Mouse (Mus musculus): Measurements from ENCODE around the gene Fut7. TPM values are rescaled to one million over a fixed set of nuclear protein-coding genes. Genes with fewer than 3 reads are reported as not detected.
A peak's percentile ranks its signal among the peaks of the same experiment; 100 is the strongest.
"Not testable (repeated sequence)": the region's sequence is repeated elsewhere in the genome, so short reads cannot be mapped to it uniquely, and the experiment has no call there.

Gene Fut7
- polyA plus RNA-seq, 1 experiment from 2014 or later, result not detected

GRCm38 (mm10) chr2:25413436-25413835 is 9.6 kb upstream of the Fut7 start:
- not testable (repeated sequence) for H3K36me3 ChIP-seq (ENCODE audit: control insufficient read depth, insufficient read depth, low read length); H3K9ac ChIP-seq (ENCODE audit: low read length); H3K4me1 ChIP-seq (ENCODE audit: control insufficient read depth, insufficient read depth, low read length); H3K27me3 ChIP-seq (ENCODE audit: control insufficient read depth, insufficient read depth, low read length); H3K27ac ChIP-seq (ENCODE audit: low read depth, low read length); H3K4me3 ChIP-seq (ENCODE audit: low read depth, low read length); ATAC-seq (ENCODE audit: low FRiP score); H3K4me2 ChIP-seq; H3K9me3 ChIP-seq (ENCODE audit: control insufficient read depth, low read length); DNase-seq (ENCODE audit: low spot score, missing footprints)

GRCm38 (mm10) chr2:25417426-25417825 is 5.6 kb upstream of the Fut7 start:
- H3K9me3 ChIP-seq (ENCODE audit: control insufficient read depth, low read length), result no peaks in the 10 kb centered on the region
- WGBS, result 24% methylated on average over 3 of the region's 3 CpGs

GRCm38 (mm10) chr2:25421896-25422295 is 1.2 kb upstream of the Fut7 start:
- no peak overlapping the region for H3K27ac ChIP-seq (ENCODE audit: low read depth, low read length)
- WGBS, result 13% methylated on average over 3 of the region's 3 CpGs
- DNase-seq (ENCODE audit: low spot score, missing footprints), result peak; percentile 89

More at GRCm38 (mm10) chr2:25417426-25417825, 5.6 kb upstream of the Fut7 start:
- DNase-seq (ENCODE audit: low spot score, missing footprints) (no peak), ATAC-seq (ENCODE audit: low FRiP score) (no peak)
- Histone ChIP-seq H3K27ac (ENCODE audit: low read depth, low read length) (no peak overlapping the region), H3K36me3 (ENCODE audit: control insufficient read depth, insufficient read depth, low read length) (no peaks in the 10 kb centered on the region), H3K27me3 (ENCODE audit: control insufficient read depth, insufficient read depth, low read length) (no peaks in the 10 kb centered on the region), H3K4me3 (ENCODE audit: low read depth, low read length) (no peak overlapping the region), H3K9ac (ENCODE audit: low read length) (no peak overlapping the region), H3K4me2 (no peak overlapping the region), H3K4me1 (ENCODE audit: control insufficient read depth, insufficient read depth, low read length) (no peaks in the 10 kb centered on the region)

GRCm38 (mm10) chr2:25423626-25424025 is 559 bp downstream of the Fut7 start:
- H3K9ac ChIP-seq (ENCODE audit: low read length), result no peak overlapping the region
- no peaks in the 10 kb centered on the region for H3K9me3 ChIP-seq (ENCODE audit: control insufficient read depth, low read length)
- H3K27me3 ChIP-seq (ENCODE audit: control insufficient read depth, insufficient read depth, low read length), result peaks cover 8% of the 10 kb centered on the region; the same call in 1 of the 2 replicates
- WGBS, result 67% methylated on average over 1 of the region's 1 CpGs
- no peak for DNase-seq (ENCODE audit: low spot score, missing footprints)
- no peak overlapping the region for H3K4me2 ChIP-seq
- H3K27ac ChIP-seq (ENCODE audit: low read depth, low read length), result no peak overlapping the region
- ATAC-seq (ENCODE audit: low FRiP score), result no peak
- H3K36me3 ChIP-seq (ENCODE audit: control insufficient read depth, insufficient read depth, low read length), result no peaks in the 10 kb centered on the region
- H3K4me1 ChIP-seq (ENCODE audit: control insufficient read depth, insufficient read depth, low read length), result no peaks in the 10 kb centered on the region
- no peak overlapping the region for H3K4me3 ChIP-seq (ENCODE audit: low read depth, low read length)

More at GRCm38 (mm10) chr2:25421896-25422295, 1.2 kb upstream of the Fut7 start:
- no peaks in the 10 kb centered on the region for H3K9me3 ChIP-seq (ENCODE audit: control insufficient read depth, low read length)
- no peaks in the 10 kb centered on the region for H3K36me3 ChIP-seq (ENCODE audit: control insufficient read depth, insufficient read depth, low read length)
- no peaks in the 10 kb centered on the region for H3K4me1 ChIP-seq (ENCODE audit: control insufficient read depth, insufficient read depth, low read length)
- H3K4me2 ChIP-seq, result no peak overlapping the region
- H3K27me3 ChIP-seq (ENCODE audit: control insufficient read depth, insufficient read depth, low read length), result peaks cover 8% of the 10 kb centered on the region; the same call in 1 of the 2 replicates
- no peak overlapping the region for H3K4me3 ChIP-seq (ENCODE audit: low read depth, low read length)
- no peak overlapping the region for H3K9ac ChIP-seq (ENCODE audit: low read length)
- peak; percentile 62 for ATAC-seq (ENCODE audit: low FRiP score)

- H3K4me1 ChIP-seq (ENCODE audit: control insufficient read depth, insufficient read depth, low read length), result peaks cover 5% of the 10 kb centered on the region
- no peak for DNase-seq (ENCODE audit: low spot score, missing footprints)
- no peak for ATAC-seq (ENCODE audit: low FRiP score)
- no peak overlapping the region for H3K4me3 ChIP-seq (ENCODE audit: low read depth, low read length)
- H3K36me3 ChIP-seq (ENCODE audit: control insufficient read depth, insufficient read depth, low read length), result no peaks in the 10 kb centered on the region
- H3K27ac ChIP-seq (ENCODE audit: low read depth, low read length), result no peak overlapping the region
- H3K27me3 ChIP-seq (ENCODE audit: control insufficient read depth, insufficient read depth, low read length), result peaks cover 13% of the 10 kb centered on the region
- no peaks in the 10 kb centered on the region for H3K9me3 ChIP-seq (ENCODE audit: control insufficient read depth, low read length)
- H3K4me2 ChIP-seq, result no peak overlapping the region
- WGBS, result 54% methylated on average over 27 of the region's 27 CpGs
- no peak overlapping the region for H3K9ac ChIP-seq (ENCODE audit: low read length)
Measured at GRCm38 (mm10) chr2:25425481-25425880, 2.4 kb downstream of the Fut7 start.

- ATAC-seq (ENCODE audit: low FRiP score), result 0 out of 2 replicates have a peak, but pooled peaks have one; percentile 12
- DNase-seq (ENCODE audit: low spot score, missing footprints), result peak; percentile 98
- Histone ChIP-seq H3K36me3 (ENCODE audit: control insufficient read depth, insufficient read depth, low read length) (no peaks in the 10 kb centered on the region), H3K9me3 (ENCODE audit: control insufficient read depth, low read length) (no peaks in the 10 kb centered on the region), H3K4me1 (ENCODE audit: control insufficient read depth, insufficient read depth, low read length) (peaks cover 9% of the 10 kb centered on the region), H3K9ac (ENCODE audit: low read length) (no peak overlapping the region), H3K27me3 (ENCODE audit: control insufficient read depth, insufficient read depth, low read length) (peaks cover 13% of the 10 kb centered on the region), H3K4me2 (no peak overlapping the region), H3K27ac (ENCODE audit: low read depth, low read length) (no peak overlapping the region), H3K4me3 (ENCODE audit: low read depth, low read length) (no peak overlapping the region)
- 41% methylated on average over 5 of the region's 5 CpGs for WGBS
Measured at GRCm38 (mm10) chr2:25426721-25427191, 3.7 kb downstream of the Fut7 start.

- H3K4me1 ChIP-seq (ENCODE audit: control insufficient read depth, insufficient read depth, low read length), result peaks cover 9% of the 10 kb centered on the region
- H3K4me2 ChIP-seq, result no peak overlapping the region
- no peak overlapping the region for H3K27ac ChIP-seq (ENCODE audit: low read depth, low read length)
- DNase-seq (ENCODE audit: low spot score, missing footprints) (no peak), ATAC-seq (ENCODE audit: low FRiP score) (no peak)
- H3K9me3 ChIP-seq (ENCODE audit: control insufficient read depth, low read length), result no peaks in the 10 kb centered on the region
- H3K9ac ChIP-seq (ENCODE audit: low read length), result no peak overlapping the region
- H3K4me3 ChIP-seq (ENCODE audit: low read depth, low read length), result no peak overlapping the region
- WGBS, result 85% methylated on average over 5 of the region's 5 CpGs
- peaks cover 13% of the 10 kb centered on the region for H3K27me3 ChIP-seq (ENCODE audit: control insufficient read depth, insufficient read depth, low read length)
- H3K36me3 ChIP-seq (ENCODE audit: control insufficient read depth, insufficient read depth, low read length), result no peaks in the 10 kb centered on the region
Measured at GRCm38 (mm10) chr2:25427256-25427655, 4.2 kb downstream of the Fut7 start.

GRCm38 (mm10) chr2:25428442-25429236 is 5.6 kb downstream of the Fut7 start, which contains the start of gene Abca2:
TSS of gene Abca2 (plus strand) at chr2:25428703.
- H3K4me2 ChIP-seq, result peak within 1 kb of the TSS; percentile 77
- ATAC-seq (ENCODE audit: low FRiP score), result peak; percentile 91
- peak; percentile 99 for DNase-seq (ENCODE audit: low spot score, missing footprints)
- H3K4me3 ChIP-seq (ENCODE audit: low read depth, low read length), result peak within 1 kb of the TSS; percentile 69
- peaks cover 9% of the 10 kb centered on the region for H3K4me1 ChIP-seq (ENCODE audit: control insufficient read depth, insufficient read depth, low read length)
- H3K27me3 ChIP-seq (ENCODE audit: control insufficient read depth, insufficient read depth, low read length), result peaks cover 13% of the 10 kb centered on the region
- peak within 1 kb of the TSS; percentile 36; the same call in 1 of the 2 replicates for H3K27ac ChIP-seq (ENCODE audit: low read depth, low read length)
- H3K36me3 ChIP-seq (ENCODE audit: control insufficient read depth, insufficient read depth, low read length), result no peaks in the 10 kb centered on the region
- H3K9me3 ChIP-seq (ENCODE audit: control insufficient read depth, low read length), result no peaks in the 10 kb centered on the region
- H3K9ac ChIP-seq (ENCODE audit: low read length), result peak within 1 kb of the TSS; percentile 79
- WGBS, result under 1% methylated on average over 82 of the region's 89 CpGs

GRCm38 (mm10) chr2:25429435-25430180 is 6.5 kb downstream of the Fut7 start:
- DNase-seq (ENCODE audit: low spot score, missing footprints), result peak; percentile 86

More at GRCm38 (mm10) chr2:25429435-25430180, 6.5 kb downstream of the Fut7 start:
- no peak for ATAC-seq (ENCODE audit: low FRiP score)
- peaks cover 12% of the 10 kb centered on the region for H3K27me3 ChIP-seq (ENCODE audit: control insufficient read depth, insufficient read depth, low read length)
- H3K4me2 ChIP-seq, result peak overlapping the region; percentile 77
- 71% methylated on average over 5 of the region's 5 CpGs for WGBS
- H3K4me1 ChIP-seq (ENCODE audit: control insufficient read depth, insufficient read depth, low read length), result peaks cover 9% of the 10 kb centered on the region
- no peaks in the 10 kb centered on the region for H3K9me3 ChIP-seq (ENCODE audit: control insufficient read depth, low read length)
- H3K4me3 ChIP-seq (ENCODE audit: low read depth, low read length), result peak overlapping the region; percentile 69
- no peaks in the 10 kb centered on the region for H3K36me3 ChIP-seq (ENCODE audit: control insufficient read depth, insufficient read depth, low read length)
- no peak overlapping the region for H3K27ac ChIP-seq (ENCODE audit: low read depth, low read length)
- H3K9ac ChIP-seq (ENCODE audit: low read length), result peak overlapping the region; percentile 79; the same call in 1 of the 2 replicates

Measured in midbrain, embryonic 11.5 days (tissue).